Mouse (Mus musculus): Measurements from ENCODE around the gene Rcsd1.

Gene Rcsd1

DNA sequence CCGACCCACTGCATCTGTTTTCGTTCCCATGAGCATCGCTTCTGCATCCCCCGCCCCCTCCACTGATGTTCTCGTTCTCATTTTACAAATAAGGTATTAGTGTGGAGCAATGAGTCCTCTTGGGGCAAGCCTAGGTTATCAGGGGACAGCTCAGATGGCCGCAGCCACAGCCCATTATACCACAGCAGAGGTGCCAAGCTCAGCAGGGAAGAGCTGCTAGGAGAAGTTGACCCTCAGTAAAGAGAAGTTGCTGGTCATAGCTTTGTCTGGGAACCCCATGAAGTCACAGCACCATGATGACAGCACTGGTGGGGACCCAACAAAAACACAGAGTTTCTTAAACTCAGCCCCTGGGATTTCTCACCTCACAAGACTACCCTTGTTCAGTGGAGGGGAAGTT is 47.8 kb downstream of the Rcsd1 start:
- no peak for DNase-seq (ENCODE audit: low spot score)

DNA sequence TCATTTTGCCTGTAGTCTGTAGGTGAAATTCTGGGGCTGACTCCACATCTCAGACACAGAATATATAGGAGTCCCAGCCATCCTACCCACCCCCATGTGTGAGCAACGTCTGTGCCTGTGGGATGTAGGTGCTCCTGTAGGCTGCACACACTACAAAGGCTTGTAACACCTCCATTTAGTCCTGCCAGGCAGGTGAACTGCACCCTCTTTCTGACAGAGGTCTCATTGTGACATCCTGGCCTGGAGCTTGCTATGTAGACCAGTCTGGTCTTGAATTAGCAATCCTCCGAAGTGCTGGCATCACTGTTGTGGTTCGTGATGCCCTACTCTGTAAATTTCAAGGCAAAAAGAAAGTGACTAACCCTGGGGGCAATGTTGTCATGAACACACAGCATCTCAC is 48.4 kb downstream of the Rcsd1 start:
- no peak for DNase-seq (ENCODE audit: low spot score)

DNA sequence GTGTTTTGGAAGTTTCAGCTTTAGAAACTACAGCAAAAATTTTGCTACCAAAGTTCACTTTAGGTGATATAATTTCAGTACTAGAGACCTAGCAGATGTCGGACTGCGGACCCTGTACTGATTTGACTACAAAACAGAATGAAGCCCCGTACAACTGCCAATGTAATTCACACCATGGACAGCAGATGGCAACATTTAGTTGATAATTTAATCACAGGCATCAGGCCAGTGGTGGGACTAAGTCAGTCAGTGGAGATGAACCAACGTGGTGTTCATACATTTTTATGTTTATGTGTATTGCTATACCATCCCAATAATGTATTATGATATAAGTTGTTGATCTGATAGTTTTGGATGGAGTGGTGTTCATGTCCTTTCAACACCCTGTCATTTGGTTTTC is 48.8 kb downstream of the Rcsd1 start:
- DNase-seq (ENCODE audit: low spot score): peak; percentile 59

DNA sequence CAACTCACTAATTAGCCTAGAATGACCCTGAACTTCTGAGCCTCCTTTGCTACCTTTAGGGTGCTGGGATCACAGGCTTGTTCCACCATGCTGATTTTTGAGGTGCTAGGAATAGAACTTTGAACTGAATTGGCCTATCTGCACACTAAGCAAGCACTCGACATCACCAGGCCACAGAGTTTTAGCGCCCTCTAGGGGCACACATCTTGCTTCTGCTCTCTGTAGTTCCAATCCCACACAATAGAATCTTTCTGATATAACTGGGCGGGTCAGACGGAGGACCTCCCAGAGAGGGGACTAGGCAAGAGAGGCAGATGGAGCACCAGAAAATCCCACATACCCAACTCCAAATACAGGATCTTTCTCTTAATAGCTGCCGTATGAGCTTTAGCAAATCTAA is 51.0 kb downstream of the Rcsd1 start:
- peak; percentile 56 for DNase-seq (ENCODE audit: low spot score)

DNA sequence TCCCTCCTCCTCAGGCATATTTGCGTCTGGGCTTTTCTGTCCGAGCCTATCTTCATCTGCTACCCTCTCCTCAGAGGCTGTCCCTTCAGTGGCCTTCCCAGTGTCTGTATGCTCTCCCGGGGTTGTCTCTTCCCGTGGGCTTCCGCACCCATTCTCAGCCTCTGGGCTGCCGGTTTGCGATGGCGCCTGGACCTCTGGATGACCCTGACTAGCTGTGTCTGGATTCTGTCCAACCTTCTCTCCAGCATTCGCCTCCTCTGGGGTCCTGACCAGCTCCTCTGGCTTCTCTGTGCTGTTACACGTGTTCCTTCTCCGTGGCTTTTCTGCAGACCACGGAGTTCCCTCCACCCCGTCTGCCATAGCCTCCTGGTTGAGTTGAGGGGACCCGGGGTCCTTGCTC is 54.1 kb downstream of the Rcsd1 start:
- no peak for DNase-seq (ENCODE audit: low spot score)

DNA sequence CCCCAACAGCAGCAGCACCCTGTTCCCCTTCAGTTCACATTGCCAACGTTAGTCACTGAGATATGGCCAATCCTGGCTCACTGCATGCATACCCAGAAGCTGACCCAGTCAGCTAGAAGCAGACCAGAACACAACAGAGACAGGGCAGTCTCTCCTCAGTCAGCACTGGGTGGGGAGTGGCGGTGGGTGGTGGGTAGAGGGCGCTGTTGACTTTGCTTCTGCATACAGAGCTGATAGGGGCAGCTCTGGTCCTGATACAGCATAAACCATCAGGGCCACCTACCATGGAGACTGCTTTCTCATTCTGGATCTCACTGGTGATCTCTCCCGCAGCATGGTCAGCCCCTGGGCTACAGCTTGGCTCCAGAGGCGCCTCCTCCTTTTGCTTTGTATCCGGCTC is 54.5 kb downstream of the Rcsd1 start:
- peak; percentile 34 for DNase-seq (ENCODE audit: low spot score)

DNA sequence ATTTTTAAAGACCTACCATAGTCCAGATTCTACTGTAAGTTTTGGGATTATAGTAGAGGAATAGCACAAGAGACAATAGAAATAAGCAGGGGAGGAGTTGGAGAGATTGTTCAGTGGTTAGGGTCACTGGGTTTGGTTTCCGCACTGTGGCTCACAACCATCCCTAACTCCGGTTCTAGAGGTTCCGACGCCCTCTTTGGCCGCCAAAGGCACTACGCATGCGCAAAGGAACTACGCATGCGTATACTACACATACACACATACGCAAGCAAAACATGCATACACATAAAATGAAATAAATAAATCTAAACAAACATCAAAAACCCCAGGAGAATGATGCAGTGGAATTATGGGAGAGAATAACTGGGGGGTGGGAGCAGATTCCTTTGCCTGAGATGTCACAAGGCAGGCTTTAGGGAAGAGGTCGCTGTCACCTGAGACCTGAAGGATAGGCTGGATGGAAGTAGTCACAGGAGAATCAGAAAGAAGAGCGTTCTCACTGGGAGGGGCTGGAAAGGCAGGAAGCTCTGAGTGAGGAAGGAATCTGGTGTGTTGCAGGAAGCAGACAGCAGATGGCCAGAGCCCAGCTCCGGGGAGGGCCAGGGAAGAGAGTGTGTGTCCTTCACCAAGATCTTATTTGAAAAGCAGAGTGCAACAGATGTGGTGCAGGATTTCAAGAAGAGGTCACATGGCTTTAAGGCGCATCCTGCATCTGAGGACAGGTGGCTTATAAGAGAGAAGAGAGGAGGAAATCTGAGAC is 56.3 kb downstream of the Rcsd1 start:
- DNase-seq (ENCODE audit: low spot score): no peak

DNA sequence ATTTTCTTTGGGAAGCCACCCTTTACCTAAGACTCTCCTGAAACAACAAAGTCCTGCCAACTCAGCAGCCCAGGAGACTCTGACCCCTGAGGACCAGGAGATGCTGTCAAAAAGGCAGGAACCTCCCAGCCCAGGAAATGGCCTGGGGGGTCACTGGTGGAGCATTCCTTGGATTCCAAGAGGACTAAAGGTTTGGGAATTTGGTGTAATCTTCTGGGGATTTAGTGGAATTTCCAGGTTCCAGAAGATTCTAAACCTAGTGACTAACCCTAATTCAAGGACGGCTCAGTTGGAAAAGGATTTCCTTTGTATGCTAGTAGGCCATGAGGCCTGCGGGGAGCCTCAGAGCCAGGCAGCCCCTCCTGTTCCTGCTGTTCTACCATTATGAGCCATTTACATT is 57.0 kb downstream of the Rcsd1 start:
- no peak for DNase-seq (ENCODE audit: low spot score)

DNA sequence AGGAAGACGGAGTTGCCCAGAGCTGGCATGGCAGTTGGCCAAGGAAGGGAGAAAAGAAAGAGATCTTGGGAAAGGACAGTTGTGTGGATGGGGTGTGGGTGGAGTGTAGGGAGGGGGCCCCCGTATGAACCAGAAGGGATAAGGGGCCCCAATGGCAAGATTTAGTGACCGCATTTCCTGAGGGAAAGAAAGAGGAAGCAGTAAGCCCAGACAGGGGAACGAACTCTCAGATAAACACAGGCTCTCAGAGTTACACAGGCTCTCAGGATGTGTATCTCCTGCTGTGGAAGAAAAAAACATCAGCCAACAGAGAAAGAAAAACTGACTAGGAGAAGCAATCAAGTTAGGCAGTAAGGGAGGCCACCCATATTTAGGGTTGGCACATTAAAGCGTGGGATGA is 58.4 kb downstream of the Rcsd1 start:
- DNase-seq (ENCODE audit: low spot score): no peak

DNA sequence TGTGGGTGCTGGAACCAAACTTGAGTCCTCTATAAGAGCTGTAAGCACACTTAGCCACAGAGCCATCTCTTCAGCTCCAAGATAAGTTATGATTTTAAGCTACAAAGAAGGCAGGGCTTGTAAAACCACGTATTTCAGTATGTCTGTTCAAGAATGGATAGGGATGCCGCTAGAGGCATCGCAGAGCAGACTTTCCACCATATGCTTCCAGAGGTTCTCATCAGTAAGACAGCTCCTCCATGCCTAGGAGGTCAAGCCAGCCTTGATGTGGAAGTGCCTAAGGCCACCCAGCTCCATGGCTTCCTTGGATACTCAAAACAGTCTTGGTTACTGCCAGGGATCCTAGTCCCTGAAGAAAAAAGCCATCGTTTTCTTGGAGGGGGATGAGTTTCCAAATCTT is 64.5 kb downstream of the Rcsd1 start:
- DNase-seq (ENCODE audit: low spot score): no peak

DNA sequence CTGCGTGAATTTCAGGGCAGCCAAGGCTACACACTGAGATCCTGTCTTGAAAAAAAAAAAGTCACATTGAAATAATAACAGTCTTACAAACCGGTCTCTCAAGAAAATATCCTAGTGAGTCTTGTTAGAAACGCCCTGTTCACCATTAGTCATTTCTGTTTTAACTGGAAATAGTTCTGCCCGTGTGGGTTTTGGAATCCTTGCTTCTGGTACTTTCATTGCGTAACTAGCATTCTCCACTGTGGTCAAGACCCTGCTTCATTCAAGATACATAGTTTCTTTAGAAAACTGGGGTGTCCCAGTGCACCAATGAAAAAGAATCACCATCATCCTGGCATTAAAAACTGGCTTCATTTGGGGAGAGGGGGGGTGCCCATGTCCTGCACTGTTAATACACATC is 65.8 kb downstream of the Rcsd1 start:
- DNase-seq (ENCODE audit: low spot score): no peak

DNA sequence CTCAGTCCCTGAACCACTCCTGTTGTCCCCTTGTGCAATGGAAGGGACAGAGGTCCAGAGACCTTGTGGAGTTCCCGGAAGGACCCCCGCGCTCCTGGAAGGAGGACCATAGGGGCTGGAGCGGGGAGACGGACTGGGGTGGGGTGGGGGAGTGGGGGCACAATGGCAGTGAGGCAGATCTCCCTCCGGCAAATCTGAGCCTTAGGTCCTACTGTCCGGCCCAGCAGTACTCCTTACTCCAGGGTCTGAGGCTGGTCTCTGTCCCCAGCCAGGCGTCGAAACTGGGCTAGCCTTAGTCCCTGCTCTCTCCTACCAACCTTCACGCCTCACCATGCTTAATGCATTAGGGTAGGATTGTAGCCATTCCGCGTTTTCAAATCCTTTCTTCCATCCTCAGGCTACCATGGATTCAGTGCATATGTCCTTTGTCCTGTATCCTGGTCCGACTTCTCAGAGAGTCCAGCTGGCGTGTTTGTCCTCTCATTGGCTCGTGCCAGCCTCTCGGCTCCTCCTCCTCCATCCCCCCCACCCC is 66.7 kb downstream of the Rcsd1 start:
- DNase-seq (ENCODE audit: low spot score): no peak

DNA sequence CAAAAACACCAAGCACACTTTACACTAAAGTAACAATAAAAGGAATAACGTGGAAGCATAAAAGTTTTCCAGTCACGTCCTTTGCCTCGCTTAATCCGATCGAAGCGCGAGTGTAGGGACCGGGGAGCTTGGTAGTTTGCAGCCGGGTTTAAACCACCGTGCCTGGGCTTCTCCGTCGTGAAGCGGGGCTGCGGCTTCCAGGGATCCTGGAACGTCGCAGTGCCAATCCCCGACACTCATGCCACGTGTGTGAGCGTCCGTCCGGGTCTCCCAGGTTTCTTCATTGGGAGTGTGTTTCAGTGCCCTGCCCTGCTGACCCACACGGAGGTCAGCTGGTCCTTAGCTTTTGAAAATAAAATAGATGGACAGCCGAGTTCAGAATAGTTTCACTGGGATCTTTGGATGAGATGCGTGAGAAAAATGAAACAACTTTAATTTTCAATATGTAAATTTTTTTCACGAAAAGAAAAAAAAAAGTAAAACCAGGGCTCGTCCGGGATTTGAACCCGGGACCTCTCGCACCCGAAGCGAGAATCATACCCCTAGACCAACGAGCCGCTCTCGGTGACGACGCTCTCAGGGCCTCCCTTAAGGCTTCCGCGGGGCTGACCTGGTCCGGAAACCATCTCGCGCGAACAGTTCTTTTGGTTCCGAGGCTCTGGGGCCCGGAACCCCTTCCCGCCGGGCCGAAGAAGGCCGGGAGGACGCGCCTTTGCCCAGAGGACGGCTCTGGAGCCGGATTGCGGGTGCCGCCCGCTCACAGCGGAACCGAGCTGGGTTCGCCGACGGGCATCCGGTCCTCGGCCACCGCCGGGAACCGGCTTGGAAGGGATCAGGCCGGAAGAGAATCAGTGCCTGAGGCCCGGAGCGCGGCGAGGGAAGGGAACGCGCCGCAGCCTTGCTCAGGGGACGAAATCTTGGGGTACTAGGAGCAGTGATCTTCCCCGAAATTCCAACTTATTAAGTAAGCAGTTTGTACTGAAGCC is 67.5 kb downstream of the Rcsd1 start:
- peak; percentile 85 for DNase-seq (ENCODE audit: low spot score)

DNA sequence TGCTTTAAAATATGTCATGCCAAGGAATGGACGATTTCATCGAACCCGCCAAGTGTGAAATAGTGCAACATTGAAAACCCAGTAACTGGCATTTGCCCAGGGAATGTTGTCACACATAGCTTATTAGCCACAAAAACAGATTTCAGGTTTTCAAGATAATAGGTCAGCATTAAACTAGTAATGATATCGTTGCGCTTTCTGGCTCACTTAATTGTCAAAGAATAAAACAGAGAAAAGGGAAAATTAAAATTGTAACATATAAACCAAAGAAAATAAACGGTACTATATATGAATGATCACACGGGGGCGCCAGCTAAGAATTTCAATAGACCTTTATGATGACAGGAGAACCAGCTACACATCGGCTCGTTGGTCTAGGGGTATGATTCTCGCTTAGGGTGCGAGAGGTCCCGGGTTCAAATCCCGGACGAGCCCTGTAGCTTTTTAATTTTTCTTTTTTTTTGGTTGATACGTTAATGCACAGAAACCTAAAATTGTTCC is 68.2 kb downstream of the Rcsd1 start:
- DNase-seq (ENCODE audit: low spot score): peak; percentile 81

DNA sequence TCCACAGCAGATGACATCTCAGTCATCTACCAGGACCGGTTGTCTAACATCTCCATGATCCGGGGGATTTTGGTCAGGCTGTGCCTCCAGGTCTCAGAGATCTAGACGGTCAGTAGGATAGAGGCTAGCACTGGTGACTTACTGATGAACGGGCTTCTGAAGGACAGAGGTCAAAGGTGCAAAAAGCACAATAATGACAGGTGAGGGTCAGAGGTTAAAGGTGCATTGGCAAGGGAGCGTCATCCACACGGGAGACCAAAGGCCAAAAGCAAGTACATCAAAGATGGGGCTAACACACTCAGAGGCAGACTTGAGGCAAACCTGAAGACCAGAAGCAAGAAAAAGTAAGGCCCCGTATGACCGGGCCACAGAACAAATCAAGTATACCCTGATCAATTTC is 73.3 kb downstream of the Rcsd1 start:
- no peak for DNase-seq (ENCODE audit: low spot score)

DNA sequence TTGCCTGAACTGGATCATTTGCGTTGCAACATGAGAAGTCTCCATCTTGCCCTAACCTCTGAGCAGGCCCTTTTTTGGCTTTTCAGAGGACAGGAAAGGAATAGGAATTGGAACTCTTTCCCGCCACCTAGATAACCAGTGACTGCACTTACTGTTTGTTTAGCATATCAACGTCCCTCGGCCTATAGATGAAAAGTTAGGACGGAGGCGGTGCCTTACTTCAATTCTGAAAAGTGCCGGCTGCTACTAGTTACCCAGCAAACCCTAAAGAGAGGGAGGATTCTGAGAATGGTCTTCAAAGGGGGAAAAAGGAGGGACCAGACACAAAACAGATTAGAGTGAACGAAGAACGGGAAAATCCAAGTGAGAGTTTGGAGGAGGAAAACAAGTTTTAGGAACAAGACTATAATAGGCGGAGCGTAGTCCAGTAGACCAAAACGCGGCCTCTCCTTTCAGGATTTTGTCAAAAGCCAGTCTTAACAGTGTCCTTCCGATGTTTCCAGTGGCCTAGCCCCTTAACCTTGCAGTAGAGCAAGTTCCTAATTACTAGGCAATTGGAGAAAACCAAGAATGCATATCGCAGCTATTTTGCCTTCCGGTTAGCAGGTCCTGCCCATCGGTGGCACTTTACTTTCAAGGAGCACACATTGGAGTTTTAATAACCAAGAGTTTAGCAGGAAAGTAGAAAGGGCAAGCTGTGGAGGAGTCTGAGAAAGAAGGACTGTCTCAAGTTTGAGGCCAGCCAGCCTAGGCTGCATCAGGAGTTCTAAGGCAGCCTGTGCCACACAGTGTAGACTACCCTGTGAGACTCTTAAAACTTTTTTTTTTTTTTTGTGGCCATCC is 74.3 kb downstream of the Rcsd1 start:
- no peak for DNase-seq (ENCODE audit: low spot score)

DNA sequence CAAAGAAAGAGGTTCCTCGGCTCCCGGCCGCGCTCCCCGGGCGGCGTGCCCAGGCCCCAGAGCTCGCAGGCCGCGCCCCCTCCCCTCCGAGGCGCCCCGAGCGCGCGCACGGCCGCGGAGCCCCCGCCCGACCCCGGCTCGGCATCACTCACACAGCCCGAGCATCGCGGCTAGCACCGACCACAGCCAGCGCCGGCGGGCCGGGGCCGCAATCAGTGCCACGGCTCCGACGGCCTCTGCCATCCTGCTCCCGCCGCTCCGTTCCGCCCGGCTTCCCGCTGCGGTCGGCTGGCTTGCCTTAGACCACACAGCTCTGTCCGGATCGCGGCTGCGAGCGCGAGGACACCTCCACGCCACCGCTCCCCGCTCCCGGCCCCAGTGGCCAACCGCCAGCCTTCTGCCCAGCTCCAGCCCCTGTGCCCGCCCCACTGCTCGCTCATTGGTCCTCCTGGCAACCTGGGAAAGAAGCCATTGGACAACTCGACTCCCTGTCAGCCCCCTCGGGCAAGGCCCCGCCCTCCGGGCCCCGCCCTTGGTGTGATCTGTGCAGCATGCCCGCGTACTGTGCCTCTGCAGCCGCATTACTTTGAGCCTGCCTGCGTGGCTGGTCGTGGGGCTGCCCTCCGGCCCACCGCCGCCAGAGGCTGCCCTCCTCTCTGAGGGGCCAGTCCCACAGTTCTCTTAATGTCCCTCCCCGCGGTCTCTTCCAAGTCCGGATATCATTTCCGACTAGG is 75.2 kb downstream of the Rcsd1 start, which contains the start of gene Mpzl1:
Gene Mpzl1, minus strand, starts transcription at position 388 of the 734 bp plus-strand sequence.
- peak; percentile 94 for DNase-seq (ENCODE audit: low spot score)

DNA sequence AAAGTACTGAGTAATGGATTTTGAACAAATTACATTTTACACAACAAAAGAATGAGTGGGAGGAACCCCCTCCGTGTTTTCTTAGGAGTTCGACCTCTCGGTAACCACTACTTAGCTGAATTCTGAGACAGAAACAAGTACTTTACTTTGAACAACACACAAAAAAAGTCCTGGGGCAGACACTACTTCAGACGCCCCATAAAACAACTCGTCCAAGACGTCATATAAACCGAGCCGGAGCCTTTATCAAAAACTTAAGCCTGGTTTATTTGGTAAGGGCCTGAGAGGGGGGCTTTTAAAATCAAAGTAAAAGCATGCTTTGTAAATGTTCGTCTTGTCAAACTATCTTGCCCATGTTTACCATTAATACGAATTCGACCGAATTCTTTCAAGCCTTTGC is 76.2 kb downstream of the Rcsd1 start:
- DNase-seq (ENCODE audit: low spot score): peak; percentile 13

DNA sequence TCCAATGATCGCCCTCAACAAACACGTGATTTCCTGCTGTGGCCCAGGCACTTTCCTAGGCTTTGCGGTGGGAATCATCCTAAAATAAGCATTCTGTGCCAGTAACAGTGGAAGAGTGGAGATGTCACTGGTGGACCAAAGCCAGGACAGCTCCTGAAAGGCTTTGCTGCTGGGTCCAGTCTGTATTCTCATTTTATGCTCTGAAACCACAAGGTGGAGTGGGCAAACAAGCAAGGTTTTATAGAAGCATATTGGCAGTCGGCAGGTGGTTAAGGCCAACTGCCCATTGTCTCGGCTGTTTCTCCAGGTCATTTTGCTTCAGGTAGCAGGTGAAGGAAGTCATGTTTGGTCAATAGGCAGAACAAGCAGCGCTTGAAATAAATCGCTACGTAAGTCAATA is 78.4 kb downstream of the Rcsd1 start:
- no peak for DNase-seq (ENCODE audit: low spot score)

DNA sequence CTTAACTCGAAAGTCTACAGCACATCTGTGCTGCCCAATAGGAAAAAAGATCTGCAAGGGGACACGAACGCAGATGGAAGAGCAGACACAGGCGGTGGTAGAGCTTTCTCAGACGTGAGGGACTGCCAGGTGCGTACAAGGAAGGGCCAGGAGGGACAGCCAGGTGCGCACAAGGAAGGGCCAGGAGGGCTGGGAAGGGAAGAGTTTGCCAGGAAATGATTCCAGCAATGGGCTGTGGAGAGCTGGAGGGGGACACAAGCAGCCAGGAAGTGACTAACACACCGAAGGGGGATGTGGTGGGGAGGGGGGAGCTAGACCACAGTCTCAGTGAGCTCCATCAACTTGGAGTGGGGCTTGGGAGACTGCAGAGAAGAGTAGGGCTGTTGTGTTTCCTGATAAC is 79.6 kb downstream of the Rcsd1 start:
- no peak for DNase-seq (ENCODE audit: low spot score)

DNA sequence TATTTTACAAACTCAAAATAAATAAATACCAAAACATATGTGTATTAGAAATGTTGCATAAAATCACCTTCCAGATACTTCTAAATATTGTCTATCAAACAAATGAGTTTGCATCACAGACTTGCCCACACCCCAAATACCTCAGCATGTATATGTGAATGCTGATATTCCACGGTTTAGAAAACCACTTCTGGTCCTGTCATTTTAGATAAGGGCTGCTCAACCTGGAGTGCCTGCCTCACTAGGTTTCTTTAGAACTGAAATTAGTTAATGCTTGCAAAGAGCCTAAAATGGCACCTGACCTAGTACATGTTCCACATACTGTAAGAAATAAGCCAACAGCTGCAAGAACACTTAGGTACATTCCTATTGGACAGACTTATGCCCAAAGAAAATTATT is 81.0 kb downstream of the Rcsd1 start:
- DNase-seq (ENCODE audit: low spot score): no peak
